Mouse (Mus musculus) spleen, adult 2 months (tissue): ENCODE data around the gene Btbd6. TPM values are rescaled to one million over a fixed set of nuclear protein-coding genes. Genes with fewer than 3 reads are reported as not detected.
A peak's percentile ranks its signal among the peaks of the same experiment; 100 is the strongest.

Experiments
- DNase-seq, 2 experiments: peaks; one replicate each; pipeline versions ENCODE4 v3.0.0 to v3.0.0-alpha.2; 2012 to 2021; ENCODE audit warnings: low spot score in 2 of 2, low read depth in 1 of 2
- H3K27ac ChIP-seq: fragments of 200-500 bp; 2 replicates; pipeline ENCODE4 v1.5.1; 2012; ENCODE audit warnings: low read length, inconsistent platforms; ENCODE audit not compliant: insufficient read depth
- H3K27me3 ChIP-seq: fragments of 200-500 bp; 2 replicates; pipeline ENCODE4 v1.6.1; 2012; ENCODE audit warnings: mild to moderate bottlenecking, moderate library complexity, low read length, inconsistent platforms; ENCODE audit not compliant: control insufficient read depth, insufficient read depth
- H3K36me3 ChIP-seq: fragments of 200-500 bp; 2 replicates; pipeline ENCODE4 v1.6.1; 2012; ENCODE audit warnings: mild to moderate bottlenecking, low read length, inconsistent platforms; ENCODE audit not compliant: control insufficient read depth, insufficient read depth
- H3K4me1 ChIP-seq: fragments of 200-500 bp; 2 replicates; pipeline ENCODE4 v1.6.1; 2011; ENCODE audit warnings: inconsistent platforms; ENCODE audit not compliant: control insufficient read depth, insufficient read depth, insufficient read length
- H3K4me3 ChIP-seq: fragments of 200-500 bp; 2 replicates; pipeline ENCODE4 v1.5.1; 2011; ENCODE audit warnings: mild to moderate bottlenecking, inconsistent platforms; ENCODE audit not compliant: insufficient read depth, insufficient read length; ENCODE audit errors: extremely low read depth
- CTCF ChIP-seq: fragments of 200-500 bp; IDR thresholded peaks from 2 replicates; pipeline ENCODE4 v1.5.1; 2011; ENCODE audit warnings: mild to moderate bottlenecking, inconsistent platforms; ENCODE audit not compliant: insufficient read depth, insufficient read length, insufficient replicate concordance; ENCODE audit errors: extremely low read depth
- POLR2A ChIP-seq: fragments of 200-500 bp; IDR thresholded peaks from 2 replicates; pipeline ENCODE4 v1.6.1; 2011; ENCODE audit warnings: low read depth, low read length, inconsistent platforms
- WGBS: fragments of 180-500 bp; shearing (Covaris S2); methylation state at CpG from one replicate; pipeline ENCODE4 v1.1.7; 2018; 5-methylcytosine and 5-hydroxymethylcytosine counted together
- polyA plus RNA-seq: library from polyadenylated mRNA; depleted of rRNA; stranded (reverse); fragments of >200 nt; gene quantifications from 2 replicates; pipeline ENCODE4 v1.2.3, GENCODE M21; 2012

Btbd6 gene
- polyA plus RNA-seq, 1 experiment, result 22.3 TPM

GRCm38 (mm10) chr12:112968943-112969342 lies 7.3 kb upstream of the Btbd6 start:
- DNase-seq, result no peak
- Histone ChIP-seq H3K36me3 (peaks cover 49% of the 10 kb centered on the region), H3K27ac (no peak overlapping the region), H3K4me1 (no peaks in the 10 kb centered on the region; the same call in 1 of the 2 replicates), H3K27me3 (no peaks in the 10 kb centered on the region), H3K4me3 (no peak overlapping the region)
- WGBS, result 91% methylated on average over 8 of the region's 8 CpGs
- TF ChIP-seq CTCF, result no peak
- TF ChIP-seq POLR2A, result no peak

GRCm38 (mm10) chr12:112969616-112970015 lies 6.7 kb upstream of the Btbd6 start:
- H3K4me1 ChIP-seq, result no peaks in the 10 kb centered on the region; the same call in 1 of the 2 replicates
- H3K4me3 ChIP-seq, result no peak overlapping the region
- H3K27me3 ChIP-seq, result no peaks in the 10 kb centered on the region
- no peak for DNase-seq
- H3K27ac ChIP-seq, result no peak overlapping the region
- TF ChIP-seq POLR2A (no peak), CTCF (no peak)
- H3K36me3 ChIP-seq, result peaks cover 42% of the 10 kb centered on the region
- WGBS, result 89% methylated on average over 6 of the region's 6 CpGs

- Histone ChIP-seq H3K27ac (no peak overlapping the region), H3K36me3 (peaks cover 27% of the 10 kb centered on the region), H3K4me1 (no peaks in the 10 kb centered on the region), H3K27me3 (no peaks in the 10 kb centered on the region), H3K4me3 (no peak overlapping the region)
- no peak for DNase-seq
- TF ChIP-seq POLR2A (no peak), CTCF (no peak)
- WGBS, result 95% methylated on average over 9 of the region's 9 CpGs
These were observed 1.5 kb upstream of the Btbd6 start for GRCm38 (mm10) chr12:112974736-112975135.

- no peak for DNase-seq
- Histone ChIP-seq H3K27ac (no peak overlapping the region; the same call in 1 of the 2 replicates), H3K36me3 (peaks cover 15% of the 10 kb centered on the region), H3K4me1 (no peaks in the 10 kb centered on the region), H3K27me3 (no peaks in the 10 kb centered on the region), H3K4me3 (peak overlapping the region; percentile 84; the same call in 1 of the 2 replicates)
- TF ChIP-seq CTCF, result no peak
- no peak for TF ChIP-seq POLR2A
- whole genome bisulfite sequencing, result 78% methylated on average over 12 of the region's 12 CpGs
These were observed 874 bp downstream of the Btbd6 start for GRCm38 (mm10) chr12:112977156-112977555.

- Histone ChIP-seq H3K4me1 (no peaks in the 10 kb centered on the region), H3K36me3 (peaks cover 24% of the 10 kb centered on the region; the same call in 1 of the 2 replicates), H3K4me3 (no peak overlapping the region), H3K27ac (no peak overlapping the region), H3K27me3 (no peaks in the 10 kb centered on the region)
- 100% methylated on average over 2 of the region's 2 CpGs for WGBS
- DNase-seq, result no peak
- TF ChIP-seq CTCF (no peak), POLR2A (no peak)
These were observed 5.7 kb downstream of the Btbd6 start for GRCm38 (mm10) chr12:112982031-112982430.

GRCm38 (mm10) chr12:112985346-112985745 lies 9.1 kb downstream of the Btbd6 start:
- H3K27ac ChIP-seq, result no peak overlapping the region
- no peaks in the 10 kb centered on the region for H3K27me3 ChIP-seq
- DNase-seq, result peak in 1 of 2 experiments; percentile 18
- peak; percentile 27; the same call in 1 of the 2 replicates for TF ChIP-seq CTCF
- no peak for TF ChIP-seq POLR2A
- H3K4me1 ChIP-seq, result no peaks in the 10 kb centered on the region
- 94% methylated on average over 6 of the region's 6 CpGs for WGBS
- H3K36me3 ChIP-seq, result peaks cover 23% of the 10 kb centered on the region; the same call in 1 of the 2 replicates
- no peak overlapping the region for H3K4me3 ChIP-seq

- 81% methylated on average over 6 of the region's 6 CpGs for WGBS
- Histone ChIP-seq H3K36me3 (peaks cover 21% of the 10 kb centered on the region), H3K27ac (no peak overlapping the region), H3K4me3 (no peak overlapping the region), H3K27me3 (no peaks in the 10 kb centered on the region), H3K4me1 (no peaks in the 10 kb centered on the region; the same call in 1 of the 2 replicates)
- peak in 1 of 2 experiments; percentile 35 for DNase-seq
- peak; percentile 24; the same call in 1 of the 2 replicates for TF ChIP-seq CTCF
- no peak for TF ChIP-seq POLR2A
These were observed 11.6 kb downstream of the Btbd6 start for GRCm38 (mm10) chr12:112987877-112988276.
